Mouse (Mus musculus): Measurements from ENCODE around the gene Cd7.

Cd7 gene

GRCm38 (mm10) chr11:120990951-120991526 is 48.2 kb downstream of the Cd7 start, which contains the start of gene Csnk1d:
Gene Csnk1d (minus strand): TSS chr11:120991330.
- in situ Hi-C loops (cut with MboI, MseI): no loop called here

DNA sequence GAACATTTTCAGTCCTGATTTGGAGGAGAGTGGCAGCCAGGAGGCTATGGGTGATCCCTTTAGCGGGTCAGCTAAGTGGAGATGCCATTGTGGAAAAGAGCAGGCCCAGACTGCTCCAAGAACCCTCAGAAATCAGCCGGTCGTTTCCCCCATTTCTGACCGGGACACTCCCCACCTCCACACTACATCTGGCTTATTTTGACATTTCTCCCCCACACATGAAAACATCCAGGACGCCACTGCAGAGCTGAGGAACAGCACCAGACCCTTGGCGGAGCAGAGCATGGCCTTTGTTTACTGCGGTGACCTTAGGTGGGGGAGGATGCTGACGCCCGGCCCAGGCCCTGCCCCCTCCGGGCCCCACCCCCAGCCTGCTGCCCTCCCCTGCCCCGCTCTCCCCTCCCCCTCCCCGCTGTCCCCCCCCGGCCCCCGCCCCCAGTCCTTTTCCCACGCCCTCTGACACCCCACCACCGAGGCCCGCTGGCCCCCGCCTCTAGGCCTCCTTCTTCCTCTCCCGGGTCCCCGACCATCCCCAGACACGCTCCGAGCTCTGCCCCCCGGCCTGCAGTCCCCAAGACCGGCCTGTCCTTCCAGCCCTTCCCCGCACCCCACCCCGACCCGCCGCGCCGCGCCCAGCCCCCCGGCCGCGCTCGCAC is 49.0 kb downstream of the Cd7 start:
- in situ Hi-C loops (cut with MboI, MseI): no loop called here

DNA sequence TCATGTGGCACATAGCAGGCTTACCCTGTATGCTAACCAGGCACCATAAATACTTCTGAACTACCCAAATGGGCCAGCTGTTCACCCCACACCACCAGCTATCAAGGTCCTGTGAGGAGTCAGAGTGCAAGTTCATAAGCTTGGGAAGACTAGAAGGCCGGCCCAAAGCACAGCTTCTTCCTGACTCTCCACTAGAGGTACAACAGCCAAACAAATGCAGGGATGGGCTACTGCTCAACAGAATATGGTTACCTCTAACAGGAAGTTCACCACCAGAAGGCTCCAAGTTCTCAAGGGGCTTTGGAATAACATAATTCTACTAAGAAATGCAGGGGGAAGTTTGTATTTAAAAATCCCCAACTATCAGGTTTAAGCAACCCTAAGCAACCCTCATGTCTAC is 49.7 kb downstream of the Cd7 start:
- in situ Hi-C loops (cut with MboI, MseI): loop anchor here (5.0 kb wide), 1 partner anchor 37 kb away; no protein-coding TSS in a partner anchor

DNA sequence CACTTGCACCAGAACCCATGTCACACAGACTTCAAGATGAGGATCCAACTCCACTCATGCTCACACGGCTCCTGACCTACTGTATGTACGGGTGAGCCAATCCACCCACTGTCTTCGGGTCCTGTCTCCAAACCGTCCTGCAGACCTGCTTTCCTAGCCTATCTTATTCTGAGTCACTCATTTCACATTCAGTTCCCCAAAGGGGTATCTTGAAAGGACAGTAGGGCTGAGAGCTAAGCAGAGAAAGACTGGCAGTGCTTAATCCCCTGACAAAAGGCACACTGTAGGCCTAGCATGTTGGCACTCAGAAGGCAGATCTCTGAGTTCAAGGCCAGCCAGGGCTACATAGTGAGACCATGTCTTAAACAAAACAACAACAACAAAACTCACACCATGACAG is 50.8 kb downstream of the Cd7 start:
- in situ Hi-C loops (cut with MboI, MseI): loop anchor here (5.0 kb wide), 1 partner anchor 36 kb away; no protein-coding TSS in a partner anchor

DNA sequence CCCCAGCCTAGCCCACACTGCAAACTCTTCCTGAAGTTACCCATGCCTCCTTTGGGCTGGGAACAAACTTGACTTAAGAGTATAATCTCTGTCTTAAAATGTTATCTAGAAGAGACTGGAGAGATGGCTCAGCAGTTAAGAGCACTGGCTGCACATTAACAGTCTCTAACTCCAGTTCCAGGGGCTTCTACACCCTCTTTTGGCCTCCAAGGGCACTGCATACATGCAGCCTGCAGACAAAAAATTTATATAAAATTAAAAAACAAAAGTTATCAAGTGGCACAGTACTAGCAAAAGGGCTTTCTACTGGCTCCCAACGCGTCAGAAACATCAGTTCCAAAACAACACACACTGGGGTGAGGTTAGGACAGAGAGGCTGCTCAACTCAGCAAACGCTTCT is 51.6 kb downstream of the Cd7 start:
- in situ Hi-C loops (cut with MboI, MseI): loop anchor here (5.0 kb wide), 1 partner anchor 35 kb away; no protein-coding TSS in a partner anchor
